Mouse (Mus musculus): ENCODE measurements at regions not wholly inside any gene's neighbourhood (a gene's known extent, or its start where the extent isn't known, plus 50 kb on each side); places are given as distances from the start of the nearest gene placed in this dataset.
A peak's percentile ranks its signal among the peaks of the same experiment; 100 is the strongest.

- no peak for ATAC-seq
- H3K4me1 ChIP-seq: no peaks in the 10 kb centered on the region
Observed at GRCm38 (mm10) chr8:23314275-23315123, 903.3 kb downstream of the Mrps31 start.

GRCm38 (mm10) chr8:23319556-23319955, 908.4 kb downstream of the Mrps31 start:
- Histone ChIP-seq H3K9ac (no peak overlapping the region), H3K9me3 (replicated peaks) (0 out of 2 replicates have a peak, but pooled peaks cover 3% of the 10 kb centered on the region), H3K36me3 (ENCODE audit: poor library complexity, severe bottlenecking) (no peaks in the 10 kb centered on the region), H3K27me3 (no peaks in the 10 kb centered on the region), H3K4me2 (no peak overlapping the region), H3K4me3 (no peak overlapping the region), H3K4me1 (no peaks in the 10 kb centered on the region), H3K27ac (no peak overlapping the region)
- ATAC-seq: no peak
- 55% methylated on average over 9 of the region's 9 CpGs for WGBS

More at GRCm38 (mm10) chr8:23314275-23315123, 903.3 kb downstream of the Mrps31 start:
- Histone ChIP-seq H3K27ac (no peak overlapping the region), H3K9me3 (replicated peaks) (peaks cover 4% of the 10 kb centered on the region; the same call in 1 of the 2 replicates), H3K27me3 (no peaks in the 10 kb centered on the region), H3K36me3 (ENCODE audit: poor library complexity, severe bottlenecking) (no peaks in the 10 kb centered on the region), H3K4me2 (no peak overlapping the region), H3K4me3 (no peak overlapping the region), H3K9ac (no peak overlapping the region)
- WGBS: 85% methylated on average over 16 of the region's 16 CpGs

- no peaks in the 10 kb centered on the region for H3K27me3 ChIP-seq
- H3K27ac ChIP-seq: no peak overlapping the region
- H3K4me1 ChIP-seq: no peaks in the 10 kb centered on the region
- no peak for ATAC-seq
- H3K9ac ChIP-seq: no peak overlapping the region
- no peak overlapping the region for H3K4me2 ChIP-seq
- 83% methylated on average over 5 of the region's 5 CpGs for WGBS
- H3K4me3 ChIP-seq: no peak overlapping the region
- H3K9me3 ChIP-seq (replicated peaks): 0 out of 2 replicates have a peak, but pooled peaks cover 3% of the 10 kb centered on the region
- H3K36me3 ChIP-seq (ENCODE audit: poor library complexity, severe bottlenecking): no peaks in the 10 kb centered on the region
Observed at GRCm38 (mm10) chr8:23321166-23321565, 910.0 kb downstream of the Mrps31 start.

GRCm38 (mm10) chr8:23327283-23327682, 916.1 kb downstream of the Mrps31 start:
- no peaks in the 10 kb centered on the region for H3K27me3 ChIP-seq
- no peaks in the 10 kb centered on the region for H3K9me3 ChIP-seq (replicated peaks)
- H3K36me3 ChIP-seq (ENCODE audit: poor library complexity, severe bottlenecking): no peaks in the 10 kb centered on the region
- H3K4me1 ChIP-seq: no peaks in the 10 kb centered on the region
- H3K9ac ChIP-seq: no peak overlapping the region
- no peak for ATAC-seq
- no peak overlapping the region for H3K27ac ChIP-seq
- 83% methylated on average over 4 of the region's 4 CpGs for WGBS
- H3K4me2 ChIP-seq: no peak overlapping the region
- H3K4me3 ChIP-seq: no peak overlapping the region

- no peak overlapping the region for H3K4me3 ChIP-seq
- 0 out of 2 replicates have a peak, but pooled peaks have one; percentile 19 for ATAC-seq
- no peak overlapping the region for H3K9ac ChIP-seq
- H3K4me2 ChIP-seq: no peak overlapping the region
- H3K36me3 ChIP-seq (ENCODE audit: poor library complexity, severe bottlenecking): no peaks in the 10 kb centered on the region
- no peak overlapping the region for H3K27ac ChIP-seq
- no peaks in the 10 kb centered on the region; the same call in 1 of the 2 replicates for H3K9me3 ChIP-seq (replicated peaks)
- 21% methylated on average over 4 of the region's 4 CpGs for WGBS
- no peaks in the 10 kb centered on the region for H3K4me1 ChIP-seq
- H3K27me3 ChIP-seq: no peaks in the 10 kb centered on the region
Observed at GRCm38 (mm10) chr8:23344161-23344560, 933.0 kb downstream of the Mrps31 start.

GRCm38 (mm10) chr8:23351367-23351930, 940.3 kb downstream of the Mrps31 start:
- WGBS: 88% methylated on average over 15 of the region's 15 CpGs
- no peaks in the 10 kb centered on the region for H3K9me3 ChIP-seq (replicated peaks)

GRCm38 (mm10) chr8:23352259-23353106, 941.3 kb downstream of the Mrps31 start:
- WGBS: 59% methylated on average over 6 of the region's 6 CpGs
- no peak overlapping the region for H3K4me2 ChIP-seq
- no peaks in the 10 kb centered on the region for H3K36me3 ChIP-seq (ENCODE audit: poor library complexity, severe bottlenecking)
- no peak overlapping the region for H3K9ac ChIP-seq
- ATAC-seq: no peak
- H3K9me3 ChIP-seq (replicated peaks): no peaks in the 10 kb centered on the region; the same call in 1 of the 2 replicates
- no peak overlapping the region for H3K4me3 ChIP-seq
- H3K4me1 ChIP-seq: 0 out of 2 replicates have a peak, but pooled peaks cover 3% of the 10 kb centered on the region
- H3K27me3 ChIP-seq: no peaks in the 10 kb centered on the region
- no peak overlapping the region for H3K27ac ChIP-seq

More at GRCm38 (mm10) chr8:23351367-23351930, 940.3 kb downstream of the Mrps31 start:
- H3K4me1 ChIP-seq: 0 out of 2 replicates have a peak, but pooled peaks cover 3% of the 10 kb centered on the region
- no peaks in the 10 kb centered on the region for H3K27me3 ChIP-seq
- H3K4me2 ChIP-seq: no peak overlapping the region
- no peaks in the 10 kb centered on the region for H3K36me3 ChIP-seq (ENCODE audit: poor library complexity, severe bottlenecking)
- H3K4me3 ChIP-seq: no peak overlapping the region
- no peak for ATAC-seq
- H3K9ac ChIP-seq: no peak overlapping the region
- H3K27ac ChIP-seq: no peak overlapping the region

GRCm38 (mm10) chr8:23360061-23360622, 949.0 kb downstream of the Mrps31 start:
- H3K4me1 ChIP-seq: peaks cover 15% of the 10 kb centered on the region
- no peak overlapping the region for H3K9ac ChIP-seq
- no peak for ATAC-seq
- H3K36me3 ChIP-seq (ENCODE audit: poor library complexity, severe bottlenecking): no peaks in the 10 kb centered on the region
- H3K27ac ChIP-seq: peak overlapping the region; percentile 78
- no peaks in the 10 kb centered on the region for H3K27me3 ChIP-seq
- no peak overlapping the region for H3K4me2 ChIP-seq
- 20% methylated on average over 12 of the region's 12 CpGs for WGBS
- H3K9me3 ChIP-seq (replicated peaks): peaks cover 13% of the 10 kb centered on the region
- H3K4me3 ChIP-seq: no peak overlapping the region

- Histone ChIP-seq H3K9ac (no peak overlapping the region), H3K9me3 (replicated peaks) (peaks cover 20% of the 10 kb centered on the region), H3K27ac (peak overlapping the region; percentile 80), H3K27me3 (no peaks in the 10 kb centered on the region), H3K4me3 (no peak overlapping the region), H3K4me2 (peak overlapping the region; percentile 0; the same call in 1 of the 2 replicates), H3K36me3 (ENCODE audit: poor library complexity, severe bottlenecking) (no peaks in the 10 kb centered on the region), H3K4me1 (peaks cover 15% of the 10 kb centered on the region)
- under 1% methylated on average over 9 of the region's 9 CpGs for WGBS
- ATAC-seq: peak; percentile 98
Observed at GRCm38 (mm10) chr8:23360850-23361274, 949.7 kb downstream of the Mrps31 start.
